Mouse (Mus musculus): ENCODE results near the gene Dll4. TPM values are rescaled to one million over a fixed set of nuclear protein-coding genes. Genes with fewer than 3 reads are reported as not detected.

Dll4 gene
- polyA plus RNA-seq, 1 experiment = 0.04 TPM

DNA sequence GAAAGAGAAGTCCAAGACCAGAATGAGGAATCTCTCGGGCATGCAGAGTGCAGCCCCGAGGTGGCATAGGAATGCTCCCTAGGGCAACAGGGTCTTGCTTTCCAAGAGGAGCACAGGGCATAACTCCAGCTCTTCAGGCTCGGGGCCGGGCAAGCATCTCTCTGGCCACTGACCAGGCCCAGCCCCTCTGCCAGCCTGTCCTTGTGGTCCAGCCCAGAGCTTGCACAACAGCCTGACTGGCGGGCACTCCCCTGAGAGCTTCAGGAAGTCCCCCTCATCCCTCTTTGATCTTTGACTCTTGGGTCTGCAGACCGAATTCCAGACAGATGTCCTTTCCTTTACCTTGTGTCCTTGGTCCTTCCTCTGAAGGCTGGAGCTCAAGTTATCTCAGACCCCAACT is 22.7 kb upstream of the Dll4 start:
- no peaks in the 10 kb centered on the region for H3K9me3 ChIP-seq (ENCODE audit: control insufficient read depth, low read length)
- TF ChIP-seq GATA1 (IDR thresholded peaks at IDR 0.05; ENCODE audit: low read length) (no peak), TAL1 (IDR thresholded peaks at IDR 0.05; ENCODE audit: low read length) (no peak)
- peaks cover 16% of the 10 kb centered on the region for H3K36me3 ChIP-seq (ENCODE audit: control insufficient read depth)
- H3K27me3 ChIP-seq (ENCODE audit: control insufficient read depth) = no peaks in the 10 kb centered on the region
- H3K4me1 ChIP-seq (ENCODE audit: control insufficient read depth) = peaks cover 60% of the 10 kb centered on the region
- no peak overlapping the region for H3K4me3 ChIP-seq (replicated peaks)

DNA sequence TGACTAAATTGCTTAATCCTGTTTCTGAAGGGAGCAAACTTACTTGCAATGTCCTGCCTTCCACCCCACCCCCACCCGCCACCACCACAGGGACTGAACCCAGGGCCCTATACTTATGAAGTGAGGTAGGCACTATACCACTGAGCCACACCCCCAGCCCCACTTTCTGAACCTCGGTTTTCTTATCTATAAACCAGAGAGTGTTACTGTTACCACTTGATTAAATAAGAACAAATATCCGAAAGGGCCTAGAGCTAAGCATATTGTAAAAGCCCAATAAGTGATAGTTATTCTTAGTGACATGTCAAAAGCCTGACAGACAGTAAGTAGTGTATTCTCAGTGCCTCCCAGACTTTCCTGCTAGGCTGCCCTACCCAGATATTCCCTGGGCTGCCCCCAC is 21.2 kb upstream of the Dll4 start:
- TF ChIP-seq GATA1 (IDR thresholded peaks at IDR 0.05; ENCODE audit: low read length) = no peak
- TF ChIP-seq TAL1 (IDR thresholded peaks at IDR 0.05; ENCODE audit: low read length) = no peak
- no peaks in the 10 kb centered on the region for H3K9me3 ChIP-seq (ENCODE audit: control insufficient read depth, low read length)
- peaks cover 3% of the 10 kb centered on the region; the same call in 1 of the 2 replicates for H3K36me3 ChIP-seq (ENCODE audit: control insufficient read depth)
- no peaks in the 10 kb centered on the region for H3K27me3 ChIP-seq (ENCODE audit: control insufficient read depth)
- peaks cover 52% of the 10 kb centered on the region for H3K4me1 ChIP-seq (ENCODE audit: control insufficient read depth)
- no peak overlapping the region for H3K4me3 ChIP-seq (replicated peaks)

DNA sequence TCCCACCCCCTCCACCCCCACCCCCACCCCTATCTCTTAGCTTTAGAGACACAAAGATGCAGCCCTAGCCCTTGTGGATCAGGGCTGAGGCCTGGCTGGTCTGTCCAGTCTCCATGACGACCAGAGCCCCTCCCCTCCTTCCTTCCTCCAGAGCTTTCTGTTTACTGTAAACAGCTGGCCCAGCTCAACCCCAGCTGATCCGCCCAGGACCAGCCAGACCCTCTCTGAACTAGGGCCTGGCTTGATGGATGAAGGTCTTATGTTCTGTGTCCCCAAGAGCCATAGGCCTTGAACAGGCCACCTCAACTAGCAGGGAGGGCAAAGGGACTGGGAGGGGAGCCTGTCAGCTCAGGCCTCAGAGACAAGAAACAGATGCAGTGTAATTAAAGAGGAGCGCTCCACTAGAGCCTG is 20.8 kb upstream of the Dll4 start:
- Histone ChIP-seq H3K4me3 (replicated peaks) (no peak overlapping the region), H3K36me3 (ENCODE audit: control insufficient read depth) (no peaks in the 10 kb centered on the region; the same call in 1 of the 2 replicates), H3K4me1 (ENCODE audit: control insufficient read depth) (peaks cover 48% of the 10 kb centered on the region), H3K27me3 (ENCODE audit: control insufficient read depth) (no peaks in the 10 kb centered on the region), H3K9me3 (ENCODE audit: control insufficient read depth, low read length) (no peaks in the 10 kb centered on the region)
- no peak for TF ChIP-seq GATA1 (IDR thresholded peaks at IDR 0.05; ENCODE audit: low read length)
- no peak for TF ChIP-seq TAL1 (IDR thresholded peaks at IDR 0.05; ENCODE audit: low read length)

DNA sequence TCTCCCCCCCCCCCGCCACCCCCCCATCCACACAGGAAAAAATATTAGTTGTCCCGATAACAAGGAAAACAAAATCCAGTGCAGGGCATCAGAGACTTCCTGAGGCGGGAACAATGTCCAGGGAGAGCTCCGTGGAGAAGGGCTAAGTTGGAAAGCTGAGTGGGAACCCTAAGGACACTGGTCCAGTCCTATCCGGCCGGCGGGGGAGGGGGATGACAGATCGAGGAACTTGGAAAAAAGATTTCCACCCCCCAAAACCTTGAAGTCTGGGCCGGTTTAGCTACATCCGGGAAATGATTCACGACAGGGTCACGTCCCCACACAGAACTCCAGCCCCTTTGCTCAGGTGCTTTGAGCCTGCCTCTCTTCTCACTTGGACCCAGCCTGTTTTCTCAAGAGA is 14.0 kb upstream of the Dll4 start:
- no peak overlapping the region for H3K4me3 ChIP-seq (replicated peaks)
- no peaks in the 10 kb centered on the region for H3K36me3 ChIP-seq (ENCODE audit: control insufficient read depth)
- H3K27me3 ChIP-seq (ENCODE audit: control insufficient read depth) = peaks cover 3% of the 10 kb centered on the region
- TF ChIP-seq TAL1 (IDR thresholded peaks at IDR 0.05; ENCODE audit: low read length) (no peak), GATA1 (IDR thresholded peaks at IDR 0.05; ENCODE audit: low read length) (no peak)
- no peaks in the 10 kb centered on the region for H3K4me1 ChIP-seq (ENCODE audit: control insufficient read depth)
- H3K9me3 ChIP-seq (ENCODE audit: control insufficient read depth, low read length) = no peaks in the 10 kb centered on the region

DNA sequence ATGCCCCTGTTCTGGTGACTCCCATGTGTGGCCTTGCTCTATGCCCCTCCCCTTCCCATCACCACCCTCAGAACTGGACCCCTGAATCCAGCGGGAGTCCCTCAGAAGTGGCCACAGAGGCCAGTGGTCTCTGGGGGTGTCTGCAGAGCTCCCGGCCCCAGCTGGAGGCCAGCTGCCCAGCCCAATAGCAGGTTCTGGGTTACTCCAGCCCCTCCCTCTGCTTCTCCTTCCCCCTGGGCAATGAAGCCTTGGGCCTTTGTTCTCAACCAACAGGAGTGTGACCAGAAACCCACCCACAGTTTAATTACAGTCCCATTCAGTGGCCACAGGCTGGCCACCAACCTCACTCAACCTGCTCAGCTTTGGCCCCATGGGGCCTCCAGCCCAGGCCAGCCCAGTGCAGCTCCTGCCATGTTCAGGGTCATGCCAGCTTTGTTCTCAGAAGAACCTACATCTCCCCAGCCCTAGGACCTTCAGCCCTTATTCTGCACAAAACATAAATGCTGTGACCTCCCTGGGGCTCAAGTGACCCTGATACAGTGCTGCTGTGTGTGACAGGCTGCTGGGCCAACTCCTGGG is 13.1 kb upstream of the Dll4 start:
- no peak for TF ChIP-seq GATA1 (IDR thresholded peaks at IDR 0.05; ENCODE audit: low read length)
- no peak for TF ChIP-seq TAL1 (IDR thresholded peaks at IDR 0.05; ENCODE audit: low read length)
- H3K4me1 ChIP-seq (ENCODE audit: control insufficient read depth) = no peaks in the 10 kb centered on the region
- peaks cover 3% of the 10 kb centered on the region for H3K27me3 ChIP-seq (ENCODE audit: control insufficient read depth)
- no peaks in the 10 kb centered on the region for H3K9me3 ChIP-seq (ENCODE audit: control insufficient read depth, low read length)
- H3K4me3 ChIP-seq (replicated peaks) = no peak overlapping the region
- no peaks in the 10 kb centered on the region for H3K36me3 ChIP-seq (ENCODE audit: control insufficient read depth)

DNA sequence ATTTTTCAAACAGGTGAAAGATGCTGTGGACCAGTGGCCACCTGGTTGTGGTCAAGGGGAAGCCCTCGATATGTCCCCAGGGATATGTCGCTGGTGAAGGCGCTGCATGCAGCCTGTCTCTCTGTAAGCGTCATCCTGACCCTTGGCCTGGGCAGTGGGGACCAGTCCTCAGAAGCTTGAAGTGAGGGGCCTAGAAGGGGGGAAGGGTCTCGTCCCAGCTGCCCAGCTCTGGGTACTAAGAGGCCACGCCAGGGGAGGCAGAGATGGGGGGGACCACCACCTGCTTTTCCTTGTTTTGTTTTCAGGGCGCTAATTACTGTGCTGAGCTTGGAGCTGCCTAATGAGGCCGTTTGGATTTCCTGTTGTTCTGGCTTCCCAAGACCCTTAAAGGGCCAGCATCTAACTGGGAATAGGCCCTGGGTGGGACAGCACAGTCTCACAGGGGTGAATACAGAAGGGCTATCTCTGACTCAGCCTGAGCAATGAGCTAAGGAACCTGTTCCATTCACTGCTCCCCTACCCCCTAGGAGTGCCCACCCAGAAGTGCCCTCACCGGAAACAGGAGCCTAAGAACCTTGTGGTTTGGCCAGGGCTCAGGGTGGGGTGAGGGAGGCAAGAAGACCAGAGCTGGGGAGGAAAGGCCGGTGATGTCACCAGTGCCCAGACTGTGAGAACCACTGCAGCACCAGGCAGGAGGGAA is 11.7 kb upstream of the Dll4 start:
- TF ChIP-seq TAL1 (IDR thresholded peaks at IDR 0.05; ENCODE audit: low read length) (no peak), GATA1 (IDR thresholded peaks at IDR 0.05; ENCODE audit: low read length) (no peak)
- no peaks in the 10 kb centered on the region for H3K9me3 ChIP-seq (ENCODE audit: control insufficient read depth, low read length)
- H3K4me1 ChIP-seq (ENCODE audit: control insufficient read depth) = peaks cover 2% of the 10 kb centered on the region; the same call in 1 of the 2 replicates
- peaks cover 3% of the 10 kb centered on the region for H3K27me3 ChIP-seq (ENCODE audit: control insufficient read depth)
- no peak overlapping the region for H3K4me3 ChIP-seq (replicated peaks)
- no peaks in the 10 kb centered on the region for H3K36me3 ChIP-seq (ENCODE audit: control insufficient read depth)

DNA sequence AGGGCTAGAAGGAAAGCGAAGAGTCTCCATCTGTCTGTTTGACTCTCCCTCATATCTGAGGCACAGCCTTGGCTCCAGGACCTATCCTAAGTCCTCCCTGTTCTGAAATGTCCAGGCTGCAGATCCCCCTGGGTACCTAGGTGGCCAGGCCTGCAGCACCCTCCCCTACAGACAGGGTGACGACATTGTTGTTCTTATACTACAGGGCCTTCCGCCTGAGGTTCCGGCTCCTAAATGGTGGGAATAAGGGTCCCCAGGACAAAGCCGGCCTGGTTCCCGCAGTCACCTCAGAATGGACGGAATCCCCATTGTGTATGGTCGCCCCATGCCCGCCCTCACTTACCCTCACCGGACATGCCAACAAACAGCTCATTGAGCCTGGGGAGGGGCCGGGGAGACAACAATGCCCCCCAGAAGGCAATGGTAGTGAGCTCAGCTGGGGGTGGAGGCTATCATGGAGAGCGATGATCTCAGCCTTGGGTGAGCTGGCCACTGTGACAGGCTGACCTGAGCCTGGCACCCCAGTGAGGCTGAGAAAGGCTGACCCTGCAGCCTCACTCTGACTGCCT is 10.8 kb upstream of the Dll4 start:
- H3K36me3 ChIP-seq (ENCODE audit: control insufficient read depth) = no peaks in the 10 kb centered on the region
- H3K9me3 ChIP-seq (ENCODE audit: control insufficient read depth, low read length) = no peaks in the 10 kb centered on the region
- peaks cover 3% of the 10 kb centered on the region for H3K27me3 ChIP-seq (ENCODE audit: control insufficient read depth)

DNA sequence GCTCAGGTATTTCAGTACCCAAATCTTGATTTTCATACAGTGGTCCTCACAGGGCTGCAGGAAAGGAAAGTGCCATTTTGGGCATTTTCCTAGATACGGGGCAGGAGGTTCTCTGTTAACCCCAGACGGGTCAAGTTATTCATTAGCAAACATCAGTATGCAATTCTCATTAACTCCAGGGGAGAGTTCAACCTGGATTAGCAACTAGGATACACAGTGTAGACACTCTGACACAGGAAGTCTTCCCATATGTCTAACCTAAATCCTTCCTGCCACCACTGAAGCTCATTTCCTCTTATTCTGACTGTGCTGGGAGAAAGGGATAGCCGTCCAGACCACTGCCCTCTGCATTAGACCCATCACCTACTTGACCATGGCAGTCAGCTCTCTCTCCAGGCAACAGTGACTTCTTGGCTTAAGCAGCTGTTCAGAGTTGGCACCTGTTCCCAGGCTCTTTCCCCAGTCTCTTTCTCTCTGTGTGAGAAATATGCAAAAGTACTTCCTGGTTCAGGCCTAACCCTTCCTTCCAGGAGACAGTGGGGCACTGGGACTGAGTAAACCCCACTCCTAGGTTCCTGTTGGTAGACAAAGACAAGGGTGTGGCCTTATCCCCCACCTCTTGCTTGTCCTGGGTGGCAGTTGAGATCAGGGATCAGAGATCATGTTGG is 7.4 kb upstream of the Dll4 start:
- Histone ChIP-seq H3K27me3 (ENCODE audit: control insufficient read depth) (peaks cover 31% of the 10 kb centered on the region), H3K4me3 (replicated peaks) (no peak overlapping the region), H3K36me3 (ENCODE audit: control insufficient read depth) (no peaks in the 10 kb centered on the region), H3K4me1 (ENCODE audit: control insufficient read depth) (peaks cover 32% of the 10 kb centered on the region), H3K9me3 (ENCODE audit: control insufficient read depth, low read length) (no peaks in the 10 kb centered on the region)
- TF ChIP-seq GATA1 (IDR thresholded peaks at IDR 0.05; ENCODE audit: low read length) (no peak), TAL1 (IDR thresholded peaks at IDR 0.05; ENCODE audit: low read length) (no peak)

More for the DNA sequence above, 10.8 kb upstream of the Dll4 start:
- Histone ChIP-seq H3K4me3 (replicated peaks) (no peak overlapping the region), H3K4me1 (ENCODE audit: control insufficient read depth) (peaks cover 5% of the 10 kb centered on the region)
- TF ChIP-seq TAL1 (IDR thresholded peaks at IDR 0.05; ENCODE audit: low read length) (no peak), GATA1 (IDR thresholded peaks at IDR 0.05; ENCODE audit: low read length) (no peak)

DNA sequence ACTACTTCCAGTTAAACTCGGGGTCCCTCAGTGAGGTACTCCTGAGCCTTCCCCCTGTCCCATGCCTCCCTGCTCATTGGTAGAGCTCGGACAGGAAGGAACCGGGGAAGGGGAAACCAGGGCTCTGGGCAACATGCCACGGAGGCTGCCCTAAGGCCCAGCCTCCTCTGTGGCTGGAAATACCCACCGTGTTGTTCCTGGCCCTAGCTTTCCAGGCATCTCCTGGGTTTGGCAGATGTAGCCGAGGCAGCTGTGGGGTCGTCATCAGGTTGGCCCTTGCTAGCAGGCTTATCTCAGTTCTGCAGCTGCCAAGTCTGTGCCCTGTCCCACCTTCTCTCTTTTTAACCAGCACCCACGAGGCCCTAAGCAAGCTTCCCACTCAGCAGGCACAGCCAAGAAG is 5.0 kb upstream of the Dll4 start:
- Histone ChIP-seq H3K27me3 (ENCODE audit: control insufficient read depth) (peaks cover 52% of the 10 kb centered on the region), H3K4me1 (ENCODE audit: control insufficient read depth) (peaks cover 49% of the 10 kb centered on the region), H3K36me3 (ENCODE audit: control insufficient read depth) (no peaks in the 10 kb centered on the region), H3K9me3 (ENCODE audit: control insufficient read depth, low read length) (peaks cover 2% of the 10 kb centered on the region; the same call in 1 of the 2 replicates), H3K4me3 (replicated peaks) (no peak overlapping the region)
- TF ChIP-seq GATA1 (IDR thresholded peaks at IDR 0.05; ENCODE audit: low read length) (no peak), TAL1 (IDR thresholded peaks at IDR 0.05; ENCODE audit: low read length) (0 out of 3 replicates have a peak, but pooled peaks have one; percentile 26)
